Mouse (Mus musculus): ENCODE measurements around the gene Trim3. TPM values are rescaled to one million over a fixed set of nuclear protein-coding genes. Genes with fewer than 3 reads are reported as not detected.

Gene Trim3
- total RNA-seq, 2 experiments from 2014 or later: 25.0 to 31.6 TPM

DNA sequence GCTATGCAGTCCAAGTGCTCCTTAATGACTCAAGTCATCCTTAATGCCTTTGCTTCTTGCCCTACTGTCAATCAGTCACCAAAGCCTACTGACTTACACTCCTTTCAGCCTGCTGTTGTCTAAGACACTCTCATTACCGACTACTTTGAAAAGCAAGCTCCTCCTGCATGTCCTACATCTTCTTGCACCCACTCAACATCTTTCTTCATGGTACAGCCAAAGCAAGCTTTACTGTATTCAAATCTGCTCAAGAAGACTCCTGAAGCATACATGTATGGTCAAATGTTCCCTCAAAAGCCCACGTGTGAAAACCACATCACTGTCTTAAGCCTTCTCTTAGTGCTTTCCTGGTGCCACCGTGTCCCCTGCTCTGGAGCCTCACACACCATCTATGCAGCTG, 70.0 kb downstream of the Trim3 start:
- DNase-seq (ENCODE audit: low spot score in 2 of 2): no peak

DNA sequence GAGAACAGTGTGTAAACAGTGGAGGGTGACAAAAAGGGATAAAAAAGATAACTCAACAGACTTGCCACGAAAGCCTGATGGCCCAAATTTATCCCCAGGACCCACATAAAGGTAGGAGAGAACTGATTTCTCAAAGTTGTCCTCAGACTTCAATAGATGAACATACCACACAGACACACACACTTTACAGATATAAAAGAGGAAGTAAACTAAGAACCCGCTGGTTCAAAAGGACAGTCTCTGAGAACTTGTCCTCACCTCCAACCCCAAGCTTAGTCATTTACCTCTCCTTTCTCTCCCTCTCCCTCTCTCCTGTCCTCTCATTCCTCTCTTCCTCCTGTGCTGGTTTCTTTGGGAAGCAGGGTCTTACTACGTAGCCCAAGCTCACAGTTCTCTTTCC, 71.1 kb downstream of the Trim3 start:
- DNase-seq (ENCODE audit: low spot score in 2 of 2): no peak

DNA sequence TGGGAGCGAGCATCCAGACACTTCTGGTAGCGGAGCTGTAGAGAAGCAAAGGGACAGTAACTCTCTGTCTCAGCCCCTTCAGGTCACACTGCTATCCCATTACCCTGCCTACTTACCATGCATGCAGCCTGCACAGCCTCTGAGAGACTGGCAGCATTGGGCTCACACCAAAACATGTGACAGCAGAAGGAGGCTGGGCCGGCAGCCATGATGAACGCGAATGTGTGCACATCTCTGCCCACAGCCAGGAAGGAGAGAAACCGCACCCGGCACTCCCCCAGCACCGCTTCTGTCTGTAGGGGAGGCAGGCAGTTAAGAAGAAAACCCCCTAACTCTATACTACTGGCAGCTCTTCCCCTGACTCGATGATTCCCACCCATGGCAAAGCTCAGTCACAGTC, 74.4 kb downstream of the Trim3 start:
- DNase-seq (ENCODE audit: low spot score in 2 of 2): no peak

GRCm38 (mm10) chr7:105557671-105558070, 75.7 kb downstream of the Trim3 start:
- DNase-seq (ENCODE audit: low spot score in 2 of 2): no peak

GRCm38 (mm10) chr7:105556406-105556805, 77.0 kb downstream of the Trim3 start:
- no peak for DNase-seq (ENCODE audit: low spot score in 2 of 2)

GRCm38 (mm10) chr7:105555571-105555970, 77.8 kb downstream of the Trim3 start:
- no peak for DNase-seq (ENCODE audit: low spot score in 2 of 2)

Other genes starting within 250 kb of the Trim3 start
- 10 to 100 TPM; 25.6 to 26.9 TPM for gene Fam160a2, start 233.5 kb downstream of the Trim3 start, total RNA-seq (2021)
- not detected for gene Cnga4, start 229.0 kb downstream of the Trim3 start, total RNA-seq (2021)
- not detected for gene Cckbr, start 207.8 kb downstream of the Trim3 start, total RNA-seq (2021)
- gene Cavin3, start 151.3 kb downstream of the Trim3 start, total RNA-seq (2021): 10 to 100 TPM; 53.5 to 63.7 TPM
- gene Smpd1, start 79.2 kb downstream of the Trim3 start, total RNA-seq (2021): 10 to 100 TPM; 50.3 to 54.5 TPM
- 10 to 100 TPM; 14.3 to 15.7 TPM for gene Apbb1, start 51.9 kb downstream of the Trim3 start, total RNA-seq (2021)
- under 1 TPM; 0.38 to 0.66 TPM for gene Hpx, start 33.4 kb downstream of the Trim3 start, total RNA-seq (2021)
- gene Timm10b, start 6.5 kb upstream of the Trim3 start, total RNA-seq (2021): 10 to 100 TPM; 83.2 to 98.0 TPM
- gene Arfip2, start 6.8 kb upstream of the Trim3 start, total RNA-seq (2021): 10 to 100 TPM; 54.7 to 57.4 TPM
- 1 to 10 TPM; 5.1 to 7.2 TPM for gene Gm45799, start 7.0 kb upstream of the Trim3 start, total RNA-seq (2021)
- gene Dnhd1, start 17.3 kb upstream of the Trim3 start, total RNA-seq (2021): 1 to 10 TPM; 2.3 to 2.9 TPM
- gene Ilk, start 103.0 kb upstream of the Trim3 start, total RNA-seq (2021): 100 to 1,000 TPM; 121 to 142 TPM
- gene Rrp8, start 103.8 kb upstream of the Trim3 start, total RNA-seq (2021): 10 to 100 TPM; 21.5 to 25.0 TPM
- gene Taf10, start 110.8 kb upstream of the Trim3 start, total RNA-seq (2021): 100 to 1,000 TPM; 206 to 214 TPM
- 100 to 1,000 TPM in 1 of 2 experiments, 10 to 100 TPM in 1; 91.0 to 112 TPM for gene Tpp1, start 118.7 kb upstream of the Trim3 start, total RNA-seq (2021)
- gene Dchs1, start 154.1 kb upstream of the Trim3 start, total RNA-seq (2021): 1 to 10 TPM; 4.5 to 4.6 TPM
- gene Mrpl17, start 177.5 kb upstream of the Trim3 start, total RNA-seq (2021): 100 to 1,000 TPM; 155 to 199 TPM

All from adrenal gland, adult 18-20 months (tissue).